Mouse (Mus musculus) embryonic facial prominence, embryonic 12.5 days (tissue): Measurements from ENCODE around the gene Enpp4. TPM values are rescaled to one million over a fixed set of nuclear protein-coding genes. Genes with fewer than 3 reads are reported as not detected.

Experiments used
- ATAC-seq: fragments of 200-750 bp; cut with Nextera tagmentation; 2 replicates; pipeline ENCODE4 v1.8.0; 2017; ENCODE audit not compliant: insufficient number of reproducible peaks, insufficient read depth, low FRiP score, low TSS enrichment
- H3K27ac ChIP-seq: fragments of 300-500 bp; sonication (generic); 2 replicates; pipeline ENCODE4 v1.5.1; 2016; ENCODE audit warnings: mild to moderate bottlenecking
- H3K27me3 ChIP-seq: fragments of 300-500 bp; sonication (generic); 2 replicates; pipeline ENCODE4 v1.6.1; 2016; ENCODE audit warnings: mild to moderate bottlenecking, moderate library complexity
- H3K36me3 ChIP-seq: fragments of 300-500 bp; sonication (generic); 2 replicates; pipeline ENCODE4 v1.6.1; 2016; ENCODE audit warnings: mild to moderate bottlenecking
- H3K4me1 ChIP-seq: fragments of 300-500 bp; sonication (generic); 2 replicates; pipeline ENCODE4 v1.6.1; 2016
- H3K4me2 ChIP-seq: fragments of 300-500 bp; sonication (generic); replicated peaks from 2 replicates; pipeline ENCODE4 v1.6.1; 2016; ENCODE audit warnings: mild to moderate bottlenecking, moderate library complexity
- H3K4me3 ChIP-seq: fragments of 300-500 bp; sonication (generic); 2 replicates; pipeline ENCODE4 v1.5.1; 2016; ENCODE audit warnings: mild to moderate bottlenecking
- H3K9ac ChIP-seq: fragments of 300-500 bp; sonication (generic); 2 replicates; pipeline ENCODE4 v1.6.1; 2016; ENCODE audit warnings: mild to moderate bottlenecking, moderate library complexity
- H3K9me3 ChIP-seq: fragments of 300-500 bp; sonication (generic); 2 replicates; pipeline ENCODE4 v1.6.1; 2016; ENCODE audit warnings: mild to moderate bottlenecking, moderate library complexity
- WGBS: fragments of 180-500 bp; shearing (Covaris S2); methylation state at CpG from one replicate; pipeline ENCODE4 v1.1.7; 2016; 5-methylcytosine and 5-hydroxymethylcytosine counted together
- polyA plus RNA-seq: library from polyadenylated mRNA; unstranded; fragments of >200 nt; fragmentation: Nextera tagmentation; extraction: Ambion mirVana; gene quantifications from 2 replicates; pipeline ENCODE4 v1.2.1, GENCODE M21; 2016

The Enpp4 gene
- polyA plus RNA-seq: 4.2 and 4.8 TPM in 2 replicates

DNA sequence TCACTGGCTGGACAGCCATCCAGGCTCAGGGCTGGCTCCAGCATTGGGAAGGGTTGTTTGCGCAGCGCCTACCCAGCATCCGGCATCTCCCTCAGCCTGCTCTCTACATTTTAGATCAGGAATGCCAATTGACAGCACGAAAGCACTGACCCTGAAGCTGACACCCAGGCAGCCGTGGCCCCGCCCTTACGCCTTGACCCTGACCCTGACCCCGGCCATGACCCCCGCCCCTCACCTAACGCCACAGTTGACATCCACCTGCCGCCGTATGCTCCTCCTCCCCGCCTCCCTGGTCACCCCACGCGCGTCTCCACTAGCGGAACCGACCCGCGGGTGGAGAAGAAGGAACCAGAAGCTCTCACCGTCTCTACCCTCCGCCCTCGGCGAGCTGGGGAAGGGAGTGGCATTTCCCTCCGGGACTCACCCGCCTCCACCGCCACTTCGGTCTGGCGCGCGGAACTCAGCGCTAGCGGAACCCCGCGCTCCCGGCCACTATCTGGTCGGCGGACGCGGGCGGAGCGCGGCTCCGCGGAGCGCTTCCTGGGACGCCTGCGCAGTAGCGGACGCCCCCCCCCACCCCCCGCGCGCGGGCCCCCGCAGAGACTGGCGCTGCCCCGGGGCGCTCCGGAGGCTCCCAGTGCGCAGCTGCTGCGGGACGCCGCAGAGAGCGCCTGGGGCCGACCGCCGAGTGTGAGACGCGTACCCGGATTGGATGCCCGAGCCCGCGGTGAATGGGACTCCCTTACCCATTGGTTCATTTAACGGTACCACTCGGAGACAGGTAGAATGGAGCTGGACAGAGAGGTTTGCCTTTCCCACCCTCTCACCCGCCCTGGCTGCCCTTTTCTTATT, at the start of gene Enpp4:
Enpp4 (minus strand) TSS at position 523 of the 852 bp plus-strand sequence.
- Histone ChIP-seq H3K9ac (peak within 1 kb of the TSS; percentile 72), H3K36me3 (no peaks in the 10 kb centered on the region), H3K27me3 (peaks cover 4% of the 10 kb centered on the region; the same call in 1 of the 2 replicates), H3K4me3 (peak within 1 kb of the TSS; percentile 72), H3K9me3 (no peaks in the 10 kb centered on the region), H3K4me1 (peaks cover 4% of the 10 kb centered on the region; the same call in 1 of the 2 replicates), H3K4me2 (peak within 1 kb of the TSS; percentile 98), H3K27ac (no peak within 1 kb of the TSS)
- WGBS: 1% methylated on average over 76 of the region's 76 CpGs
- ATAC-seq: peak; percentile 99

GRCm38 (mm10) chr17:44155204-44155603, 49.6 kb upstream of the Enpp4 start:
- no peak overlapping the region for H3K9ac ChIP-seq
- H3K4me2 ChIP-seq: no peak overlapping the region
- H3K9me3 ChIP-seq: no peaks in the 10 kb centered on the region
- H3K4me3 ChIP-seq: no peak overlapping the region
- no peaks in the 10 kb centered on the region for H3K36me3 ChIP-seq
- H3K4me1 ChIP-seq: no peaks in the 10 kb centered on the region
- H3K27me3 ChIP-seq: no peaks in the 10 kb centered on the region
- 74% methylated on average over 2 of the region's 2 CpGs for WGBS
- no peak overlapping the region for H3K27ac ChIP-seq
- no peak for ATAC-seq

DNA sequence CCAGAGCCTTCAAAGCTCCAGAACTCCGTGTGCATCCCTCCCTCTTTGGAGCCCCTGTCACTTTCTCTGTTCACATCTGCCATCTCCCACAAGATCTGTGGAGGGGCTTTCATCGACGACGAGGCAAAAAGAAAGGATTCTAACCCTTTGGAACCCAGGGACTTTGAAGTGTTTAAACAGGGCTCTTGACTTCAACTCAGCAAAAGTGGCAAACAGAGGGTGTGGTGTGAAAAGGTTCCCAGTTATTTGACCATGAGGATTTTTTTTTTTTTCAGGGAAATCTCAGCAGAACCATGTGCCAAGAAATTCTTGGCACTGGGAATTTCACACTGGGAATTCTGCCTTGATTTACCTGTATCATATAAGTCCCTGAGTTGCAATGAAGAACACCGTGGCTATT, 48.3 kb upstream of the Enpp4 start:
- Histone ChIP-seq H3K4me3 (no peak overlapping the region), H3K9me3 (no peaks in the 10 kb centered on the region), H3K36me3 (no peaks in the 10 kb centered on the region), H3K4me1 (no peaks in the 10 kb centered on the region), H3K9ac (no peak overlapping the region), H3K27ac (no peak overlapping the region), H3K27me3 (no peaks in the 10 kb centered on the region), H3K4me2 (no peak overlapping the region)
- 52% methylated on average over 5 of the region's 5 CpGs for WGBS
- ATAC-seq: no peak

DNA sequence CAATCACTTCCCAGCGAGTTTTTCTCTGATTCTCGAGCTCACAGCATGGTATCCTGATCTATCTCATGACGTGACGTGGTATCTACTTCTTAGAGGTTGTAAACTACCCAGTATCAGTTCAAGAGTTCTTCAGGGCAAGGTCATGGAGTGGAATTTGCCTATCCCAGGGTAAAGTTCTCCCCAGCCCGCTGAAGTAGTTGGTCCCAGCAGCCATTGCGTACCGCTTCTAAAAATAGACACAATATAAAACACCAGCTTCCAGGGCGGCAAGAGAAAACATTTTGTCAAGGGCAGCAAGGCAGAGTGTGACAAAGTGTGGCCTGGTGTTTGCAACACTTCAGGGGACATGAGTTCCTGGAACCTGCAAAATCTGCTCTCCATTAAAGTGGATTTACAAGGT, 46.3 kb upstream of the Enpp4 start:
- no peak overlapping the region for H3K27ac ChIP-seq
- ATAC-seq: no peak
- no peaks in the 10 kb centered on the region for H3K36me3 ChIP-seq
- no peaks in the 10 kb centered on the region for H3K9me3 ChIP-seq
- H3K4me2 ChIP-seq: no peak overlapping the region
- H3K27me3 ChIP-seq: no peaks in the 10 kb centered on the region
- H3K4me3 ChIP-seq: no peak overlapping the region
- 80% methylated on average over 8 of the region's 8 CpGs for WGBS
- H3K4me1 ChIP-seq: no peaks in the 10 kb centered on the region
- no peak overlapping the region for H3K9ac ChIP-seq

GRCm38 (mm10) chr17:44151130-44151529, 45.5 kb upstream of the Enpp4 start:
- no peak overlapping the region for H3K4me3 ChIP-seq
- H3K4me2 ChIP-seq: no peak overlapping the region
- H3K36me3 ChIP-seq: no peaks in the 10 kb centered on the region
- no peak overlapping the region for H3K27ac ChIP-seq
- no peaks in the 10 kb centered on the region for H3K27me3 ChIP-seq
- WGBS: 59% methylated on average over 3 of the region's 3 CpGs
- H3K4me1 ChIP-seq: no peaks in the 10 kb centered on the region
- no peak overlapping the region for H3K9ac ChIP-seq
- ATAC-seq: no peak
- H3K9me3 ChIP-seq: no peaks in the 10 kb centered on the region

DNA sequence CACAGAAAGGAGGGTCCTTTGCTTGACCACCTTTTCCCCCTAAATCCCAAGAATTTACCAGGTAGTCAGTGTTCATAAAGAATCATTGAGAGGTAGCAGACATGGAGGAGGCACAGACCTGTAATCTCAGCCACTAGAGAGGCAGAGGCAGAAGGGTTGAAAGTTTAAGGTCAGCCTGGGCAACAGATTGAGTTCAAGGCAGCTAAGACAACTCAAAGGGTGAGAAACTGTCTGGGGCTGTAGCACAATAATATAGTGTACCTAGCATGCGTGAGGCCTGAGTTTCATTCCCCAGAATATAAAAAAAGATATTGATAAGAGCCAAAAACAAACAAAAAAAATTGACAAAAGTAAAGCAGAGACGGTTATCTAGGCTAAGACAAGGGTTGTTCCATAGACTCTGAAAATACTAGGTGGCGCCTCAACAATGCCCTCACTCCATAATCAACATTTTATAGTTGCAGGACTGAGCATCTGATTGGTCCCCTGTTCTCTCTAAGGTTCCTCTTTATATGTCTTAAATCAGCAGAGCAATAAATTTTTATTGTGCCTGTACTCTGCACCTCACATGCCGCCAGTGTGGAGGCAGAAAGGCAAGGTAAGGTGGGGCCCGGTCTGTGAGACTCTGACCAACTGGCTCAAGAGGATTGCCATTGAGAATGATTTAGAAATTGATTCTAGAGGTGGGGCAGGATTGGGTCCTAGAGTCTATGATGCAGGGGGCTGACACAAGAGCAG, 42.7 kb upstream of the Enpp4 start:
- Histone ChIP-seq H3K9ac (no peak overlapping the region), H3K4me1 (no peaks in the 10 kb centered on the region), H3K27me3 (no peaks in the 10 kb centered on the region), H3K4me2 (no peak overlapping the region), H3K27ac (no peak overlapping the region), H3K9me3 (no peaks in the 10 kb centered on the region), H3K4me3 (no peak overlapping the region), H3K36me3 (no peaks in the 10 kb centered on the region)
- ATAC-seq: no peak
- WGBS: 91% methylated on average over 5 of the region's 5 CpGs

DNA sequence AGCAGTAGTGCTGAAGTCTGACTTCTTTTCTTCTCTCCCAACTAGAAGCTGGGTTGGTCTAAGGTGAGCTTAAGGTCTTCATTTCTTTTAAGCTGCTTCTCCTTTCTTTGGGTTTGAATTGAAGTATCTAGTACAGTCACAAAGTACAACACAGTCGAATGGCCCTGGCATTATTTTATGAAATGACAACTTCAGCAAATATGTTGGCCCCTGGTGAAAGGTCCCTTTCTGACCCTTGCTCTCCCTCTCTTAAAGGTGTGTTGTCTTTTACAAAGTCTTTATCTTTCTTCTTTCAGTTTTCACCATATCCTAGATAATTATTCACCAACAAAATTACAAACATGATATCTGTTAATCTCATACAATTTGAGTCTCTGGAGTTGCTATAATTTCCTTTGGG, 40.2 kb upstream of the Enpp4 start:
- H3K4me1 ChIP-seq: no peaks in the 10 kb centered on the region
- no peak overlapping the region for H3K4me3 ChIP-seq
- no peak overlapping the region for H3K27ac ChIP-seq
- H3K36me3 ChIP-seq: no peaks in the 10 kb centered on the region
- no peaks in the 10 kb centered on the region for H3K9me3 ChIP-seq
- no peaks in the 10 kb centered on the region for H3K27me3 ChIP-seq
- no peak overlapping the region for H3K9ac ChIP-seq
- 74% methylated on average over 1 of the region's 1 CpGs for WGBS
- no peak overlapping the region for H3K4me2 ChIP-seq
- no peak for ATAC-seq

DNA sequence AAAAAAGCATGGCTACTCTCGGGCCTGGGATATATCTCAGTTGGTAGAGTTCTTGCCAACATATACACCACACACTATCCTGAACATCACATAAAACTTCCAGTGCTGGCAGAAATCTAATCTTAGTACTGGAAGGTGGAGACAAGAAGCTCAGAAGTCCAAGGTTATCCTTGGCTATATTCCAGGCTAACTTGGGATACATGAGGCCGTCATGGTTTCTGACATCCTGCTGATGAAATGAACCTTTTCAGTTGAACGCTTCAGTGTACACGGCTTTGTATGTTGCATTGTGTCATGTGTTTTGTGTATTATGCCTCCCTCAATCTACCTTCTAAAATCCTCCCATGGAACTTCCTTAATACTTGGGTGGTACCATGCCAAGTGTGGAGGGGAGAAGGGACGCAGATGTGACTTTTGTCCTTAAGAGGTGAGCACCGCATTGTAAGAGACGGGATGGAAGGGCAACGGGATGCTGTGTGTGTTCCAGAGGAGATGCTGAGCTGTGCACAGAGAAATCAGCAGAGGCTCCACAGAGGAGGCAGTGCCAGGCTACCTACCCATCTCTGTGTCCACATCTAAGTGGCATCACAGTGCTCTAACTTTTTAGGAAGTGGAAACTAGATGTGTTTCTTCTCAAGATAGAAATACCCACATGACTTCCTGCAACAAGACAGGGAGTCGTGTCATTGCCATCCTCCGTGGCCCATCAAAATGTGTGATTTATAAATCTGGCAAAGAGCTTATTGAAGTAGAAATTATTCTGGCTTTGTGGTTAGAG, 31.4 kb upstream of the Enpp4 start:
- Histone ChIP-seq H3K4me1 (0 out of 2 replicates have a peak, but pooled peaks cover 3% of the 10 kb centered on the region), H3K36me3 (no peaks in the 10 kb centered on the region), H3K9ac (no peak overlapping the region), H3K27me3 (no peaks in the 10 kb centered on the region), H3K4me3 (no peak overlapping the region), H3K4me2 (no peak overlapping the region), H3K9me3 (no peaks in the 10 kb centered on the region), H3K27ac (no peak overlapping the region)
- WGBS: 87% methylated on average over 10 of the region's 10 CpGs
- ATAC-seq: no peak

DNA sequence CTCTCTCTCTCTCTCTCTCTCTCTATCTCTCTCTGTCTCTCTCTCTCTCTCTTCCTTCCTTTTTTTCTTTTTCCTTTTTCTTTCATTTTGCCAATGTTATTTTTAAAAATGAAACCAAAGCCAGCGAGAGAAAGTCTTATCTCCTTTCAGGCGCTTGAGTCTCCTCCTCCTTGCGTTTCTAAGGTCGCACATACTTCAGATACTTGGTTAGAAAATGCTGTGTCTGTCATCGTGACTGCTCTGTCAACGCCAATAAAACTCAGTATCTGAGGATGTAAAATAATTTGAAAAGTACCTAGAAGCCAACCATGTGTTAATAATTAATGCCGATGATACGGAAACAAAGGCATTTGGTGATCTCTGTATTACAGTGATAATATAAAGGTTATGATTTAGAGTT, 30.4 kb upstream of the Enpp4 start:
- no peaks in the 10 kb centered on the region for H3K27me3 ChIP-seq
- ATAC-seq: no peak
- H3K36me3 ChIP-seq: no peaks in the 10 kb centered on the region
- H3K27ac ChIP-seq: no peak overlapping the region
- H3K9me3 ChIP-seq: no peaks in the 10 kb centered on the region
- no peak overlapping the region for H3K4me3 ChIP-seq
- 56% methylated on average over 8 of the region's 8 CpGs for WGBS
- H3K4me1 ChIP-seq: 0 out of 2 replicates have a peak, but pooled peaks cover 3% of the 10 kb centered on the region
- no peak overlapping the region for H3K9ac ChIP-seq
- no peak overlapping the region for H3K4me2 ChIP-seq

- Histone ChIP-seq H3K27me3 (no peaks in the 10 kb centered on the region), H3K4me2 (no peak overlapping the region), H3K36me3 (no peaks in the 10 kb centered on the region), H3K4me3 (no peak overlapping the region), H3K9me3 (no peaks in the 10 kb centered on the region), H3K4me1 (0 out of 2 replicates have a peak, but pooled peaks cover 3% of the 10 kb centered on the region), H3K27ac (no peak overlapping the region), H3K9ac (no peak overlapping the region)
- WGBS: 80% methylated on average over 9 of the region's 9 CpGs
- no peak for ATAC-seq
These were observed 28.9 kb upstream of the Enpp4 start for GRCm38 (mm10) chr17:44134545-44134944.

- ATAC-seq: no peak
- 0 out of 2 replicates have a peak, but pooled peaks cover 3% of the 10 kb centered on the region for H3K4me1 ChIP-seq
- no peak overlapping the region for H3K27ac ChIP-seq
- no peaks in the 10 kb centered on the region for H3K36me3 ChIP-seq
- no peak overlapping the region for H3K4me2 ChIP-seq
- H3K9me3 ChIP-seq: no peaks in the 10 kb centered on the region
- H3K27me3 ChIP-seq: no peaks in the 10 kb centered on the region
- 76% methylated on average over 6 of the region's 6 CpGs for WGBS
- H3K9ac ChIP-seq: no peak overlapping the region
- no peak overlapping the region for H3K4me3 ChIP-seq
These were observed 28.5 kb upstream of the Enpp4 start for GRCm38 (mm10) chr17:44134106-44134505.
